In the genomic region with DNA sequence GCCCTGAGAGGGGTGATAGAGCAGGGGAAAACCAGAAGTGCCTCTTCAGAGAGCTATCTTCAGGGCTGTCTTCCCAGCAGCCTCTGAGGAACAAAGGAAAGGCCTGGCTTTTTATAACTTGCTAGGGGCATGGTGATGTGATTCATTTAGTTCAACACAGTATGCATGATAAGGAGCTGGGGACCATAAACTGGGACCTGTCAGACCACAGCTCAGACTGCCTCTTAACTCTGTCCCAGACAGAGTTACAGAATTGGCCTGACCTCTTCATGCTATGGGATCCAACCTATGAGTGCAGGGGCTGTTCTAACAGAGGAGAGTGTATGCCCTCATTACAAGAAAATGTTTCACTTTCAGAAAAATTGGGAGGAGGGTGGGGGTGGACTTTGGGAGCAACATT, we compare ENCODE assay signal across 20 mouse cellular contexts. TPM values are rescaled to one million over a fixed set of nuclear protein-coding genes. Genes with fewer than 3 reads are reported as not detected.
"Had no signal": no experiment of that assay in that cellular context is flagged by ENCODE, and none has a peak within 500 bp of the region (broad histone marks: within the 10 kb centered on the region; RNA-seq: fewer than 3 reads in every experiment).

No protein-coding gene starts in this region.

- H3K36me3 ChIP-seq: limb, embryonic 12.5 days; liver, embryonic 13.5 days; lung, embryonic 15.5 days; midbrain, embryonic 15.5 days; neural tube, embryonic 12.5 days had no signal

- H3K9ac ChIP-seq: limb, embryonic 12.5 days; liver, embryonic 13.5 days; liver, postnatal 0 days; lung, embryonic 15.5 days; midbrain, embryonic 15.5 days; neural tube, embryonic 12.5 days had no signal

- H3K4me1 ChIP-seq: limb, embryonic 12.5 days; liver, embryonic 13.5 days; lung, embryonic 15.5 days; megakaryocyte, embryonic 14.5 days; midbrain, embryonic 15.5 days; neural tube, embryonic 12.5 days had no signal

- H3K9me3 ChIP-seq: limb, embryonic 12.5 days; liver, embryonic 13.5 days; lung, embryonic 15.5 days; megakaryocyte, embryonic 14.5 days; midbrain, embryonic 15.5 days; neural tube, embryonic 12.5 days had no signal

- H3K4me2 ChIP-seq: limb, embryonic 12.5 days; liver, embryonic 13.5 days; lung, embryonic 15.5 days; midbrain, embryonic 11.5 days; midbrain, embryonic 15.5 days; neural tube, embryonic 12.5 days had no signal

- DNase-seq: kidney, postnatal 25 days; layer of hippocampus, adult 9-11 months; layer of hippocampus, postnatal 36 days; liver; liver, embryonic 13.5 days; liver, postnatal 0 days; lung, postnatal 14 days; thymus, postnatal 4 days had no signal

- H3K27ac ChIP-seq: limb, embryonic 12.5 days; liver, embryonic 13.5 days; lung, embryonic 15.5 days; macrophage; midbrain, embryonic 15.5 days; neural tube, embryonic 12.5 days; stomach, postnatal 0 days had no signal

- H3K27me3 ChIP-seq: limb, embryonic 12.5 days; liver, embryonic 13.5 days; lung, embryonic 15.5 days; megakaryocyte, embryonic 14.5 days; midbrain, embryonic 15.5 days; neural tube, embryonic 12.5 days had no signal

- H3K4me3 ChIP-seq: limb, embryonic 12.5 days; liver, embryonic 13.5 days; lung, embryonic 15.5 days; megakaryocyte, embryonic 14.5 days; midbrain, embryonic 15.5 days; neural tube, embryonic 12.5 days had no signal

- ATAC-seq: liver, postnatal 0 days; midbrain, embryonic 15.5 days had no signal

RNA-seq across cellular contexts. Expression of gene Il12b, which starts 59.3 kb away (rescaled TPM):
- total RNA-seq: layer of hippocampus, postnatal 36 days; left cerebral cortex, adult 8-10 months; left cerebral cortex, postnatal 25 days; monocyte, adult 5-6 weeks; neutrophil, adult 5-6 weeks had no signal
- polyA plus RNA-seq: limb, embryonic 12.5 days; liver, embryonic 13.5 days; liver, postnatal 0 days; lung, embryonic 15.5 days; midbrain, embryonic 11.5 days; midbrain, embryonic 15.5 days; neural tube, embryonic 12.5 days; stomach, postnatal 0 days had no signal
